Mouse (Mus musculus): Measurements from ENCODE around the gene Bloc1s3.

GRCm38 (mm10) chr7:19507612-19507981 is 570 bp downstream of the Bloc1s3 start:
- TF ChIP-seq POLR2A (IDR thresholded peaks at IDR 0.05; ENCODE audit: insufficient read depth, low read depth, low read length) = 0 out of 2 replicates have a peak, but pooled peaks have one; percentile 5
- TF ChIP-seq CTCF (IDR thresholded peaks at IDR 0.05; ENCODE audit: insufficient read depth, low read depth, low read length) = no peak
